Mouse (Mus musculus): Measurements from ENCODE around the gene Ctcf. TPM values are rescaled to one million over a fixed set of nuclear protein-coding genes. Genes with fewer than 3 reads are reported as not detected.

Gene Ctcf
- total RNA-seq, 2 experiments from 2014 or later = 43.7 to 46.7 TPM

Small RNA genes within 50 kb of the gene (microRNA-seq; reads per million reads assigned to microRNA genes)
- gene Mir1966 = 0.25 to 0.32 reads per million in 2 experiments

Other genes with a start within 250 kb of the Ctcf start
- under 1 TPM in 1 of 2 experiments, not detected in 1; 0.07 TPM for gene Kctd19, start 223.1 kb upstream of the Ctcf start, total RNA-seq (2021)
- gene Lrrc36, start 223.0 kb upstream of the Ctcf start, total RNA-seq (2021) = 1 to 10 TPM in 1 of 2 experiments, under 1 TPM in 1; 0.93 to 1.1 TPM
- 100 to 1,000 TPM; 260 to 285 TPM for gene Tppp3, start 165.0 kb upstream of the Ctcf start, total RNA-seq (2021)
- gene Zdhhc1, start 139.7 kb upstream of the Ctcf start, total RNA-seq (2021) = 10 to 100 TPM; 10.9 to 15.9 TPM
- gene Hsd11b2, start 117.8 kb upstream of the Ctcf start, total RNA-seq (2021) = 1 to 10 TPM; 4.4 to 4.5 TPM
- gene Atp6v0d1, start 70.5 kb upstream of the Ctcf start, total RNA-seq (2021) = 10 to 100 TPM; 49.3 to 54.2 TPM
- 10 to 100 TPM; 20.7 to 26.9 TPM for gene Ripor1, start 31.3 kb upstream of the Ctcf start, total RNA-seq (2021)
- gene Agrp, start 825 bp downstream of the Ctcf start, total RNA-seq (2021) = under 1 TPM; 0.84 to 0.85 TPM
- under 1 TPM; 0.28 to 0.38 TPM for gene Carmil2, start 49.7 kb downstream of the Ctcf start, total RNA-seq (2021)
- gene Acd, start 64.5 kb downstream of the Ctcf start, total RNA-seq (2021) = 10 to 100 TPM; 12.9 to 15.2 TPM
- gene Pard6a, start 64.6 kb downstream of the Ctcf start, total RNA-seq (2021) = 1 to 10 TPM; 6.0 to 7.8 TPM
- gene 4933405L10Rik, start 71.1 kb downstream of the Ctcf start, total RNA-seq (2021) = not detected
- 1 to 10 TPM; 2.0 to 3.7 TPM for gene Enkd1, start 71.6 kb downstream of the Ctcf start, total RNA-seq (2021)
- 1 to 10 TPM; 6.5 to 7.6 TPM for gene Gfod2, start 122.1 kb downstream of the Ctcf start, total RNA-seq (2021)
- gene Ranbp10, start 190.8 kb downstream of the Ctcf start, total RNA-seq (2021) = 10 to 100 TPM; 19.9 to 25.2 TPM
- not detected for gene Tsnaxip1, start 191.2 kb downstream of the Ctcf start, total RNA-seq (2021)
- 1 to 10 TPM; 5.2 to 7.0 TPM for gene Cenpt, start 216.7 kb downstream of the Ctcf start, total RNA-seq (2021)
- 10 to 100 TPM; 24.2 to 26.9 TPM for gene Thap11, start 218.6 kb downstream of the Ctcf start, total RNA-seq (2021)
- gene Nutf2, start 224.0 kb downstream of the Ctcf start, total RNA-seq (2021) = 10 to 100 TPM; 65.5 to 80.5 TPM
- 10 to 100 TPM; 24.6 to 30.3 TPM for gene Edc4, start 244.3 kb downstream of the Ctcf start, total RNA-seq (2021)